Mouse (Mus musculus) stomach, embryonic 15.5 days (tissue): Measurements from ENCODE around the gene Tnfsf10. TPM values are rescaled to one million over a fixed set of nuclear protein-coding genes. Genes with fewer than 3 reads are reported as not detected.

Experiments
- ATAC-seq: fragments of 200-750 bp; cut with Nextera tagmentation; 2 replicates; pipeline ENCODE4 v1.8.0; 2017; ENCODE audit warnings: low read depth, moderate number of reproducible peaks, moderate TSS enrichment; ENCODE audit not compliant: insufficient read depth, low FRiP score
- H3K27ac ChIP-seq: fragments of 300-500 bp; sonication (generic); 2 replicates; pipeline ENCODE4 v1.5.1; 2015; ENCODE audit warnings: mild to moderate bottlenecking, inconsistent platforms
- H3K27me3 ChIP-seq: fragments of 300-500 bp; sonication (generic); replicated peaks from 2 replicates; pipeline ENCODE4 v1.6.1; 2015; ENCODE audit warnings: inconsistent platforms
- H3K36me3 ChIP-seq: fragments of 300-500 bp; sonication (generic); 2 replicates; pipeline ENCODE4 v1.6.1; 2015; ENCODE audit warnings: inconsistent platforms
- H3K4me1 ChIP-seq: fragments of 300-500 bp; sonication (generic); 2 replicates; pipeline ENCODE4 v1.6.1; 2015; ENCODE audit warnings: inconsistent platforms
- H3K4me2 ChIP-seq: fragments of 300-500 bp; sonication (generic); 2 replicates; pipeline ENCODE4 v1.6.1; 2015; ENCODE audit warnings: mild to moderate bottlenecking, inconsistent platforms
- H3K4me3 ChIP-seq: fragments of 300-500 bp; sonication (generic); replicated peaks from 2 replicates; pipeline ENCODE4 v1.5.1; 2015; ENCODE audit warnings: inconsistent platforms
- H3K9ac ChIP-seq: fragments of 300-500 bp; sonication (generic); 2 replicates; pipeline ENCODE4 v1.6.1; 2015; ENCODE audit warnings: inconsistent platforms
- H3K9me3 ChIP-seq: fragments of 300-500 bp; sonication (generic); 2 replicates; pipeline ENCODE4 v1.6.1; 2016; ENCODE audit warnings: inconsistent platforms
- WGBS: fragments of 180-500 bp; shearing (Covaris S2); methylation state at CpG from one replicate; pipeline ENCODE4 v1.1.7; 2015; 5-methylcytosine and 5-hydroxymethylcytosine counted together
- polyA plus RNA-seq: library from polyadenylated mRNA; unstranded; fragments of >200 nt; fragmentation: Nextera tagmentation; extraction: Ambion mirVana; gene quantifications from 2 replicates; pipeline ENCODE4 v1.2.1, GENCODE M21; 2015

Gene Tnfsf10
- polyA plus RNA-seq, 1 experiment from 2014 or later, result 0.54 TPM

DNA sequence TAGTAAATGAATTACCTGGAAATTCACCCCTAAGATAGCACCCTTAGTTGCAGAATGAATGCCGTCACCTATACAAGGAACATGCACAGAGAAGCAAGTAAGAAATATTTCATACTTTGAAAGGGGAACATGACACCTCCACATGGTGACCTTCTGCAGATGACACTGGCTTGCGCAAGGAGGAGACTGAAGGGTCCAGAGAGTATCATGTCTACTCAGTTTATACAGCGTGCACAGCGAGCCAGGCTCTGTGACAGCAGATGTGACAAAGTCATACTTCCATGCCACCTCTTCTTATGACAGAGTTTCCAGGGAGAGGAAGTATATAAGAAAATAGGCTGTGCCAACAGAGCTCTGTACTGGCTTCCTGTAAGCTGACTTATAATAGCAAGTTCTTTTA lies 5.4 kb upstream of the Tnfsf10 start:
- H3K9ac ChIP-seq, result no peak overlapping the region
- H3K4me3 ChIP-seq, result no peak overlapping the region
- no peaks in the 10 kb centered on the region for H3K9me3 ChIP-seq
- H3K27me3 ChIP-seq, result no peaks in the 10 kb centered on the region
- H3K4me1 ChIP-seq, result no peaks in the 10 kb centered on the region
- no peak overlapping the region for H3K4me2 ChIP-seq
- WGBS, result 92% methylated on average over 4 of the region's 4 CpGs
- ATAC-seq, result no peak
- no peak overlapping the region for H3K27ac ChIP-seq
- H3K36me3 ChIP-seq, result no peaks in the 10 kb centered on the region

DNA sequence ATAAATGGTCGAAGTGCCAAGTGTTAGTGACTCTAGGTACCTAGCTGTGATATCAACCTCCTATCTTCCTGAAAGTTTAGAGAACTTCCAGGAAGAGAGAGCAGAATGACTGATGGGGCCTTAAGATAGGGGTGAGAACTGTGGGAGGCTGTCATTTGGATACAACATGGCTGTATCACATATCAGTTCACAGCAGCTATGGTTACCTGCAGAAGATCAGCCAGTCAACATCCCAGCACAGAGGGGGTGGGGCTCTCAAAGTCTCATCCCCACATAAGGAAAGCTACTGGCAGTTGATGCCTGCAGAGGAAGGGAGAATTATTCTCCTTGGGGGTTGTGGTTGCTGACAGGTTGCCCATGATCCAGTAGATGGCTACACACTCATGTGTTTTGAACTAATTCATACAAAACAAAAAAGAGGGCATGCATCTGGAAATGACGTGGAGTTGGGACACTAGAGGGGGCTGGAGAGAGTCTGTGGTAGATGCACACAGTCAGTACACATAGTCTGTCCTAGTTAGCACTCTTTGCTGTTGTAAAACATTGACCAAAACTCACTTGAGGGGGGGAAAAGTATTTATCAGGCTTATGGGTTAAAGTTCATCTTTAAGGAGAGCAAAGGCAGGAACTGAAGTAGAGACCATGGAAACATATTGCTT lies 2.2 kb upstream of the Tnfsf10 start:
- WGBS, result 64% methylated on average over 2 of the region's 2 CpGs
- peaks cover 3% of the 10 kb centered on the region; the same call in 1 of the 2 replicates for H3K4me1 ChIP-seq
- no peak overlapping the region for H3K4me2 ChIP-seq
- no peak overlapping the region for H3K27ac ChIP-seq
- no peaks in the 10 kb centered on the region for H3K36me3 ChIP-seq
- no peaks in the 10 kb centered on the region for H3K9me3 ChIP-seq
- H3K4me3 ChIP-seq, result no peak overlapping the region
- H3K27me3 ChIP-seq, result no peaks in the 10 kb centered on the region
- no peak for ATAC-seq
- H3K9ac ChIP-seq, result no peak overlapping the region

DNA sequence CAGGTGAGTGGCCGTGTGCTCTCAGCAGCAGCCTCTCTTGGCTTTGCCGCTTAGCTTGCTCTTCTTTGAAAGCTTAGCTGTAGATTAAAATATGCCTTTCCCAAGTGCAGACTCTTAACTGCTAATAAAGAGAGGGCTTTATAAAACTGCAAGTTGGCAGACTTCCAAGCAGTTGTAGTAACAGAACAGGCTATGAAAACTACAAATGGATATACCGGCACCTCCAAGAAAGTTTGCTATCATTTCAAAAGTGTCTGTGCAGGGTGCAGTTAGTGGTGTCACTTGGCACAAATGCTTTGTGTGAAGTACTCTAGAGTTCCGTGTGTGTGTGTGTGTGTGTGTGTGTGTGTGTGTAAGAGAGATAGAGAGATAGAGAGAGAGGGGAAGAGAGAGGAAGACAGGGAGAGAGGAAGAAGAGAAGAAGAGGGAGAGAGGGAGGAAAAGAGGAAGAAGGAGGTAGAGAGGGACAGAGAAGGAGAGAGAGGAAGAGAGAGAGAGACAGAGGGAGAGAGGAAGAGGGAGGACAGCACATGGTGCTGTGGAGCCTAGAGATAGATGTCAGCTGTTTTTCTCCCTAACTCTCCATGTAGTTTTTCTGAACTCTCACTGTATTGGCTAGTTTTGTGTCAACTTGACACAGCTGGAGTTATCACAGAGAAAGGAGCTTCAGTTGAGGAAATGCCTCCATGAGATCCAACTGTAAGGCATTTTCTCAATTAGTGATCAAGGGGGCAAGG lies 628 bp downstream of the Tnfsf10 start:
- no peak; the same call in 1 of the 2 replicates for ATAC-seq
- 15% methylated on average over 4 of the region's 4 CpGs for WGBS
- Histone ChIP-seq H3K4me2 (peak overlapping the region; percentile 46), H3K36me3 (no peaks in the 10 kb centered on the region), H3K9ac (no peak overlapping the region), H3K4me3 (peak overlapping the region; percentile 21; the same call in 1 of the 2 replicates), H3K9me3 (no peaks in the 10 kb centered on the region), H3K4me1 (peaks cover 3% of the 10 kb centered on the region; the same call in 1 of the 2 replicates), H3K27me3 (no peaks in the 10 kb centered on the region), H3K27ac (no peak overlapping the region; the same call in 1 of the 2 replicates)

DNA sequence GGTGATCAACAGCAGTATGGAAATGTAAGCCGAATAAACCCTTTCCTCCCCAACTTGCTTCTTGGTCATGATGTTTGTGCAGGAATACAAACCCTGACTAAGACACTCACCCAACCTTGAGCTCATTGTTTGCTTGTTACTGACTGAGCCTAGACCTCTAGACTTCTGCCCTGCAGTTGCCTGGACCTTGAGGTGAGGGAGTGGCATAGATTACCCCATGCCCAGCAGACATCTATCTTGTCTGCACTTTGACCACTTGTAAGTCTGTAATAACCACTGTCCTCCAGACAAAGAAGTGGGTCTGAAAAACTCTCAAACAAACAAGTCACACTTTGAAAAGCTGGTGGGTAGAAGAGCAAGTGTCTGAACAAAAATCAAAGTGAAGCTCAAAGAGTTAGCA lies 2.8 kb downstream of the Tnfsf10 start:
- no peak overlapping the region for H3K4me3 ChIP-seq
- H3K4me2 ChIP-seq, result no peak overlapping the region
- no peak for ATAC-seq
- no peaks in the 10 kb centered on the region for H3K27me3 ChIP-seq
- H3K9me3 ChIP-seq, result no peaks in the 10 kb centered on the region
- no peak overlapping the region for H3K27ac ChIP-seq
- no peaks in the 10 kb centered on the region for H3K36me3 ChIP-seq
- WGBS, result 89% methylated on average over 1 of the region's 1 CpGs
- no peak overlapping the region for H3K9ac ChIP-seq
- peaks cover 3% of the 10 kb centered on the region; the same call in 1 of the 2 replicates for H3K4me1 ChIP-seq

DNA sequence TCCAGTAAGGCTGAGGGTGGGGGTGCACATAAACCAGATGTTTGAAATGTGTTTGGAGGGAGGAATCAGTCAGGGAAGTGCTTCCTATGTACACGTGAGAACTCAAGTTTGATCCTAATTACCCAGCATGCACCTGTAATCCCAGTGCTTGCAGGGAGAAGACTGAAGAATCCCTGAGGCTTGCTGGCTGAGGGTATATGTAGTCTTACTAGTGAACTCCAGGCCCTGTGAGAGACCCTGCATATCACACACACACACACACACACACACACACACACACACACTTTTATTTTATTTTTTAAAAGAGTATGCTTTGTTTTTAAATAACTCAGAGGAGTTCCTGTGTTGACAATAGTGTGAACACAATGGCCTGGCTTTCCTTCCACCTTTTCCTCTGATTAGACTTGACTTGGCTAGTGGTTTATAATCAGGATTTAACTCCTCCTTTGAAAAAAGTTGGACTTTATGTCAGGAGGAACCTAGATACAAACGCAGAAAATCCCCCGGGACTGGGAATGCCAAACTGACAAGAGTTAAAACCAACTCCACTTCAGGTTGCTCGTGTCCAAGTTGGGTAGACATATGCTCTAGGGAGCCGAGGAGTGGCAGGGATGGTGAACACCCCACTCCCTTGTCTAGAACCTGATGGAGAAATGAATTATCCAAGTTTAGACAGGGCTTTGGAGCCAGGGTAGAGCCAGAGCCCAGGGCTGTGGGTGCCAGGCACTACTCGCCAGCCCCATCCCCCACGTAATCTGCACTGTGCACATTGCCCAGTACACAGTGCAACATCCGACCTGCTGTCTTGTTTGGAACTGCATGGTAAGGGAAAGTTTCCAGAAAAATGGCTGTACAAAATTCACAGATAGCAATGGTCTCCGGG lies 4.0 kb downstream of the Tnfsf10 start:
- no peak overlapping the region for H3K9ac ChIP-seq
- 72% methylated on average over 9 of the region's 9 CpGs for WGBS
- no peak for ATAC-seq

DNA sequence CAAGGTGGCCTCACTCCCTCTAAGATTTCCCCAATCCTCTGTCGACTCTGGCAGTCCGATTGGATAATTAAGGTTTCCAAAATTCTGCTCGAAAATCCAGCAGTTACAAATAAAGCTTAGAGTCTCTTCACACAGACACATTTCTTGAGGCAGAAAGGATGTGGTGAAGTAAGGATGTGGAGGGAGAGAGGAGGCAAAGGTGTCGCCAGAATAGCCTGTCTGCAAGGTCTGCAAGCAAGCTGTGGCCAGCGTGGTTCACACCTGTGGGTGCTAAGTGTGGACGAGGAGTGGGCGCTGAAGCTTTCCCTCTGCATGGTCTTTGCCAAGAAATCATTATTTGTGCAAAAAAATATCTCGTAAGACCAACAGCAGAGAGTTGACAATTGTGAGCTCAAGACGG lies 5.8 kb downstream of the Tnfsf10 start:
- H3K4me2 ChIP-seq, result no peak overlapping the region
- H3K9me3 ChIP-seq, result no peaks in the 10 kb centered on the region
- ATAC-seq, result no peak
- no peaks in the 10 kb centered on the region for H3K36me3 ChIP-seq
- H3K27me3 ChIP-seq, result no peaks in the 10 kb centered on the region
- no peak overlapping the region for H3K4me3 ChIP-seq
- no peak overlapping the region for H3K9ac ChIP-seq
- H3K4me1 ChIP-seq, result no peaks in the 10 kb centered on the region
- H3K27ac ChIP-seq, result no peak overlapping the region
- WGBS, result 77% methylated on average over 9 of the region's 9 CpGs

More for the DNA sequence above, 4.0 kb downstream of the Tnfsf10 start:
- no peak overlapping the region for H3K4me2 ChIP-seq
- H3K27ac ChIP-seq, result no peak overlapping the region
- no peaks in the 10 kb centered on the region for H3K9me3 ChIP-seq
- peaks cover 3% of the 10 kb centered on the region; the same call in 1 of the 2 replicates for H3K4me1 ChIP-seq
- H3K36me3 ChIP-seq, result no peaks in the 10 kb centered on the region
- no peak overlapping the region for H3K4me3 ChIP-seq
- H3K27me3 ChIP-seq, result no peaks in the 10 kb centered on the region

DNA sequence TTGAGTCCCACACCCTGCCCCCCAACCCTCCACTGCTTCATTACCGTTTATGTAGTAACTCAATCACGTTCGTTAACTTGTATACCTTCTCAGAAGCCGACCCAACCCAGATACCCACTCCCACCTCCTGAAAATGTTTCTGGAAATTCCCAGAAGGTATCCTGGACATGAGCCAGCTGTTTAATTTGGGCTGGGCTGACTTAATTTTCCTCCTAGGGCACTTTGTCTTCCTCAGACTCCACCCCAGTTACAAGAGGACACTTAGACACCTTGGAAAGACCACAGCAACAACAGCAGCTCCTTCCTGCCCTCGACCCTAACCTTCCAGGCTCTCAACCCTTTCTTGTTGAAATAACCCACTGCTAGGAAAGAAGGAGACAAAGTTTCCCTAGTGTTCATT lies 6.7 kb downstream of the Tnfsf10 start:
- 56% methylated on average over 5 of the region's 5 CpGs for WGBS
- Histone ChIP-seq H3K4me1 (no peaks in the 10 kb centered on the region), H3K27me3 (no peaks in the 10 kb centered on the region), H3K9me3 (no peaks in the 10 kb centered on the region), H3K9ac (no peak overlapping the region), H3K4me3 (no peak overlapping the region), H3K4me2 (no peak overlapping the region), H3K36me3 (no peaks in the 10 kb centered on the region), H3K27ac (no peak overlapping the region)
- ATAC-seq, result no peak

DNA sequence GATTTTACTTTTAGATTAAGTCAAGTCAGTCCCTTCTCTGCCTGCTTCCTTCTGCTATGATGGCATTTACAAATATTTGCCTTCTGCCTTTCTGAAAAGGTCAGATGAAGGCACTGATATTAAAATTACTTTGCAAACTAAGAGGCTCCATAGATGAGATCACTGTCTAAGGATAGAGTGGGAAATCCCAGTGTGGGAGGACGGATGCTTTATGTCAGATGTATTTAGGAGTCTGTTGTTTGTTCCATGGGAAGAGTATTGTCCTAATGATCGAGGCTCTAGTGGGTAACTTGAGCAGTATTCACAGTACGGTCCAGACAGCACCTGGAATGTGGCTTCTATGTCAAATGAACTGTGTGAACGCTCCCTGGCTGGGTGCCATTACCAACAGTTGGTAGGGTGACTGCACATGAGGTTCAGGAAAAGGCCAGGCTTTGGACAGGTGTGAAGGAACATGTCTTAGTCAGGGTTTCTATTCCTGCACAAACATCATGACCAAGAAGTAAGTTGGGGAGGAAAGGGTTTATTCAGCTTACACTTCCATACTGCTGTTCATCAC lies 9.9 kb downstream of the Tnfsf10 start:
- Histone ChIP-seq H3K36me3 (no peaks in the 10 kb centered on the region), H3K9ac (no peak overlapping the region), H3K27me3 (no peaks in the 10 kb centered on the region), H3K27ac (no peak overlapping the region), H3K4me1 (no peaks in the 10 kb centered on the region), H3K4me3 (no peak overlapping the region), H3K4me2 (no peak overlapping the region), H3K9me3 (no peaks in the 10 kb centered on the region)
- 53% methylated on average over 4 of the region's 4 CpGs for WGBS
- ATAC-seq, result no peak

DNA sequence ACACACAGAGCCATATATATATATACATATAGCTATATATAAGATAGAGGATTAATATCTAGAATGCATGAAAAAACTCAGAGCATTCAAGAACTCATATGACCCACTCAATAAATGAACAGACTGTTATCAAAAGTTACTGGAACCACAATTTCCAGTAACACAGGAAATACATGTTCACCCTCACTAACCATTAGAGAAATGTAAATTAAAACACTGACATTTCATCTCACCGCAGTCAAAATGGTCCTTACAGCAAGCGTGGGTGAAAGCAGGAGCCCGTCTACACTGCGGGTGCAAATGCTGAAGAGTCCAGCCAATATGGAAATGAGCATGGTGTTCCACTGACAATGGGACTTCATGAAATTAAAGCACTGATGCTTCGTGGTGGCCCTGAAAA lies 13.9 kb downstream of the Tnfsf10 start:
- Histone ChIP-seq H3K9me3 (no peaks in the 10 kb centered on the region), H3K4me2 (no peak overlapping the region), H3K9ac (no peak overlapping the region), H3K4me3 (no peak overlapping the region), H3K27ac (no peak overlapping the region), H3K27me3 (no peaks in the 10 kb centered on the region), H3K4me1 (no peaks in the 10 kb centered on the region), H3K36me3 (no peaks in the 10 kb centered on the region)
- WGBS, result 86% methylated on average over 5 of the region's 5 CpGs
- ATAC-seq, result no peak

DNA sequence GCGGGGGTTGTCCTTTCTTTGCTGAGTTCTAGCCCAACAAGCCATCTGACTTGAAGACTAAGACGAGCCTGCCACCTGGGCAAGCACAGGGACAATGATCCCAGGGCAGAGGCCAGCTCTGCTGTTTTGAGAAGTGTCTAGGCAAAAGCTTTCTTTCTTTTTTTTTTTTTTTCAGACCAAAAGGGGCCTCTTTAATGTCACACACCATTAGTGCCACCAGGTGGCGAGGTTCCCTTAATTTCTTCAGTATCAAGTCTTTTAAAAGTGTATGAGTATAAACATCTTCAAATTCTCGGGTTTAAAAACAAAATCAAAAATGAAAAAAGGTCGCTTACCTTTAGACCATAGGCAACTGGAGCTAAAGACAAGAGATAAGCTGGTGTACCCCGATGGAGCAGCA lies 21.6 kb downstream of the Tnfsf10 start:
- no peak for ATAC-seq
- no peaks in the 10 kb centered on the region for H3K36me3 ChIP-seq
- H3K9ac ChIP-seq, result no peak overlapping the region
- WGBS, result 25% methylated on average over 6 of the region's 6 CpGs
- no peak overlapping the region for H3K4me3 ChIP-seq
- no peaks in the 10 kb centered on the region for H3K27me3 ChIP-seq
- H3K9me3 ChIP-seq, result no peaks in the 10 kb centered on the region
- no peak overlapping the region for H3K4me2 ChIP-seq
- H3K27ac ChIP-seq, result no peak overlapping the region
- H3K4me1 ChIP-seq, result no peaks in the 10 kb centered on the region

DNA sequence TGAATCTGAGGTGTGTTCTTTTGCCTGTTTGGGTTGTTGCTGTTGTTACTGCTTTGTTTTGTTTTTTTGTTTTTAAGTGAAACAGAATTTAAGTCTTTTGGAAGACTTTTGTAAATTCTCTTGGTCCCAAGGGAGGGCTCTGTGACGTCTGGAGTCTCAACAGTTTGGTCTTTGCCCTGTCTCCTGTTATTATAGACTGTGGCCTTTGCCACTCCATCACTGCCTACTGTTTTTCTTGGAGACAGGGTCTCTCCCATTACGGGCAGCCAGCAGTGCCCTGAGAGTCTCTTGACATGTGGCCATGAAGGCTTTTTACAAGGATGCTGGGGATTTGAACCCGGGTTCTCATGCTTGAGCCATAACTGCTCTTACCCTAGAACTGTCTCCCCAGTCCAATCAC lies 22.1 kb downstream of the Tnfsf10 start:
- no peak for ATAC-seq
- H3K4me3 ChIP-seq, result no peak overlapping the region
- no peaks in the 10 kb centered on the region for H3K36me3 ChIP-seq
- H3K4me2 ChIP-seq, result no peak overlapping the region
- no peak overlapping the region for H3K27ac ChIP-seq
- H3K9me3 ChIP-seq, result no peaks in the 10 kb centered on the region
- no peaks in the 10 kb centered on the region for H3K27me3 ChIP-seq
- no peaks in the 10 kb centered on the region for H3K4me1 ChIP-seq
- no peak overlapping the region for H3K9ac ChIP-seq
- WGBS, result 57% methylated on average over 3 of the region's 3 CpGs
